Mouse (Mus musculus) forelimb bud, embryonic 11.5 days (tissue): Measurements from ENCODE around the gene Nav1.
A peak's percentile ranks its signal among the peaks of the same experiment; 100 is the strongest.

Source experiments
- DNase-seq: peaks from one replicate; pipeline ENCODE4 v3.0.0-alpha.2; 2012; ENCODE audit warnings: low read depth, low spot score

The Nav1 gene

GRCm38 (mm10) chr1:135517469-135517868, 89.6 kb downstream of the Nav1 start:
- no peak for DNase-seq

GRCm38 (mm10) chr1:135516511-135517305, 90.4 kb downstream of the Nav1 start:
- DNase-seq, result peak; percentile 35

- DNase-seq, result no peak
These were observed 91.4 kb downstream of the Nav1 start for GRCm38 (mm10) chr1:135515633-135516238.

DNA sequence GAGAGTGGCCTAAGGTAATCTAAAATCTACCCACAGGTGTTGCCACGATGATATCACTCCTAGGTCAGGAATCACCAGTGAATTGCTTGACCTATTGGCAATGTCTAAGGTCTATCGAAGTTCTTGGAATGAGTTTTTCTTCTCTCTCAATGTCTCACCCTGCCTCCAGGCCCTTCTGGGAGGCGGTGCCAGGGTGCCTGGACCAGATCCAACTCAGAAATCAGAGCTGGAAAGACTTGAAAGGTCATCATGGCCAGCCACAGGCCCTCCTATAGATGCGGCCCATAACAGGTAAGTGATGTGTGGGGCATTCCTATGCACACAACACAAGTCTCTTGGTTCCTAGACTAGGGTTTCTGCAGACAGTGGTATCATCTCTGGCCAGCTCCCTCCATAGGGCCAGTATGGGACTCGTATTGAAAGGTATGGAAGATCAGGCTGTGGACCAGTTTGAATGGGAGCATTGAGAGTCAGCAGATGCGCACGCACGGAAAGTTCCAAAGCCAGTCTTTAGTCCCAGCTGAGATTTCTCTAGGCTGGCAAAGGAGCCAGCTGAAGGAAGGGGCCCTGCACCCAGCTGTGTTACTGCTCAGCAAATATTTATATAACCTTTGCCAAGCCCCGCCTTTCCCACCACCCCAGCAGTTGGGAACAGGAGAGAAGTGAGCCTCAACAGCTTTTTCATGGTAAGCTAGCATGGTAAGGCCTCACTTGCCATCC, 92.0 kb downstream of the Nav1 start:
- no peak for DNase-seq

GRCm38 (mm10) chr1:135514046-135514445, 93.0 kb downstream of the Nav1 start:
- DNase-seq, result no peak

DNA sequence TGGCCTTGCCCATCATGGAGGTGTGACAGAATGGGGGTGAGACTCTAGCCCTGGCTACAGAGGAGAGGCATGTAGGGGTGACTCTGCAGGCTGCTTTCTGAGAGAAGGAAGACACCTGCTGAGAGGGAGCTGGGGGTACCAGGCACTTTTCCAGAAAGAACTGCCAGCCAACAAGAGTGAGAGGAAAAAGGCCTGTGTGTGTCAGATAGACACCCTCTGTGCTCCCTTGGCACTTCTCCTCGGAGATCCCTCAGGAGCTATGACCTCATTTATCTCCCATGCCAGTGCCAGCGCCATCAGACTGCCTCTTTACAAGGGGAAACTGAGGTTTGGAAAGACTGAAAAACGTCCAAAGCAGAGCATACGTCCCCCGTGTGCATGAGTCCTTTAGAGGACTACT, 93.6 kb downstream of the Nav1 start:
- no peak for DNase-seq

DNA sequence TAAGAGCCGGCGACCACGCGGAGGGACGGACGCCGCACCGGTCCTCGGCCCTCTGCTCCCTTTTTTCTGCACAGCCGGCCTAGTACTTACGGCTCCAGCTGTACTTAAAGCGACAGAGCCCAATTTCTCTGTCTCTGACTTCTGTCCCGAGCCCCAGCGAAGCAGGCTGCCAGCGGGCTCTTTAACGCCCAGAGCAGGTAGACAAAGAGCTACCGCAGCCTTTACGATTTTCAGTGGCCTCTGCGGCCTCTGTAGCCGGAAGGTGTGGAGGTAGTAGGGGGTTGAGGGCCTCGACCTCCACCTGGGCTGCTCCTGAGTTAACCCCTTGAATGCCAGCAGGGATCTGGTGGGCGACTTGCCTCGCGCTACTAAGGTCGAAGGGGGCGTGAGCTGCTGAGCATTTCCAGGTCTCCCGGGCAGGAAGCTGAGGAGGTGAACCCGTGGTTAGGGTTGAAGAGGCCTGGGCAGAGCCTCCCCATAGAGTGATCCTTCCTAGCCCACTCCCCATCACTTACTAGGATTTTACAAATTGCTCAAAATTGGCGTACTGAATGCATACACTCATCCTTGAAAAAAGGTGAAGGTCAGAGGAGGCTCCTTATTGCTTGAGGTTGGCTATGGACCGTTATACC, 96.6 kb downstream of the Nav1 start:
- peak; percentile 77 for DNase-seq

DNA sequence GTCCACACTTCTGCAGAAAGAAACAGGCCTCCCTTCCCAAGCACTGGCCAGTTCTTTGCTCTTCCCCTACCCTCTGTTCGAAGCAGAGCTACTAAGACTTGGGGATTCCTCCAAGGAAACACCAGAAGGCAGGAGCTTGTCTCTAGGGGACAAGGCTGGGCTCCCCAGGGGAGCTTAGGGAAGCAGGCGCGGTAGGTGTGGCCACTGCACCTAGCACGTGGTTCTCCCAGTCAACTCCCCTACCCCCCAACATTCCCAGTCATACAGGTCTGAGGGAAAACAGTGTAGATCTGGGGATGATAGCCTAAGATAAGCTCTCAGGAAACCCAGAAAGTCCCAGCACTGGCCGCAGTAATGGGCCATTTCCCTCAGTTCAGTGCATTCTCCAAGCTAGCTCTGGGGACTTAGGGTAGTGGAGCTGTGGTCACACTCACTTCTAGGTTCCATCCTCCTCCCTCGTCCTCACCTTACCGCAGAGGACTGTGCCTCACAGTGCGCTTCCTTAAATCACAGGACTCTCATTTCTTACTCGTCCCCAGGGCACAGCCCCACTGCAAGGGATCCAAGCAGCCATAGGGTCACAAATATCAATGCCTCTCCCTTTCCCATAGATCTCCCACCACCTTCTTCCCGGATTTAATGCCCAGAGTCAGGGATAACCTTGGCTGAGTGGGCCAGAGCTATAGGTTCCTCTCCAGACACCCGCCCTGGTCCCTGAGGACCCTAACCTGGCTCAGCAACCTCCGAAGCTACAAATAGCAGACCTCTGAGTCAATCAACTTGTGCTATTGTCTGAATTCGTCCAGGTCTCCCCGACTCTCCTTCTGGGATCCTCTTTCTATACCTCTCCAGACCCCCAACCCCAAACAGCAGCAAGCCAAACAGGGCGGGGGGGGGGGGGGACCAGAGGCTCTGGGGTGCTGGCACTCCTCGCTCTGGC, 97.7 kb downstream of the Nav1 start:
- DNase-seq, result no peak

- DNase-seq, result no peak
These were observed 98.8 kb downstream of the Nav1 start for GRCm38 (mm10) chr1:135508349-135508634.

DNA sequence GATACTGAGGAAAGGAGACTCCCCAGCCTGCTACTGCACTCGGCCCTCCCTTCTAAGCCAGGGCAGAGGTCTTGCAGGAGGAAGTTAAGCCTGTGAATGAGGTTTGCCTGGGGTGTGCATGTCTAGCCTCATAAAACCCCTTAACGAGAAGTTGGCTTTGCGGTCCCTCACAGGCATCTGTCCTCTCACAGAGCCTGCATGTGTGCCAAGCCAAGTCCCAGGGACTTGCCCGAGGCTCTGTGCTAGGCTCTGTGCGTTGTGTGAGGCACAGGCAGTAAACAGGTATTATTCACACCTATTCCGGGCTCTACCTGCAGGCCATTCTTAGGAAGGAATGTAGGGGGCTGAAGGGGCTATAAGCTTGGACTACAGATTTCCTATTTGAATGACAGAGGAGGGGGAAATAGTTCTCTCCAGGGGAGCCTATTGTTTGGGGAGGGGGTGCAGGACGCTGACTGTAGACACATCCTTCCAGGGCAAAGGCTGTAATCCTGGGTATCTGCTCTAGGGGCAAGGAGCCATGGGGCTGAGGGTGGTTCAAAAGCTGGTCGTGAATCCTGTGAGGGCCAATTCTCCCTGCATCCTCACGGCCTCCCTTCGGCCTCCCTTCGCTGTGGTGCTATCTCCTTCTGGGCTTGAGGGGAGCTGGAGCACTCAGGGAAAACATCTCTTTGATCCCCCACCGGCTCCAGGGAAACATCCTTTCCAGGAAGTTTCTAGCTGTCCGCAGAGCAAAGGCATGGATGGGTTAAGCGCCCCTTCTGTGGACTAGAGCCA, 99.3 kb downstream of the Nav1 start:
- peak; percentile 77 for DNase-seq

DNA sequence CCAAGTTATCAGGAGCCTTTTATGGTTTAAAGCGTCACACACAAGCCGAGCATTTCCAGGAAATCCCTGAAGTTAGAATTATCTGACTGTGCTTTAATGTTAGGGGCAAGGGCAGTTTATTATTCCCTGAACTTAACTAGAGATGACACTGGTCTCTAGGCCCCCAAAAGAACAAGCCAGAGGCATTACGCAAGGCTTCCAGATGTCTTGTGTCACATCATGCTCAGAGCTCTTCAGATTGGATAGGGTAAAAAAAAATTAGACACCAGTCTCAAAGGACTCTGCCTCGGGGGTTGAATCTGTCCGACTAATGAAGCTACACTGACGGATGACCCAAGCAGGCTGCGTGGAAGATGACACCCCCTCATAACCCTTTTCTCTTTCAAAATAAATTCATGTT, 101.6 kb downstream of the Nav1 start:
- no peak for DNase-seq

DNA sequence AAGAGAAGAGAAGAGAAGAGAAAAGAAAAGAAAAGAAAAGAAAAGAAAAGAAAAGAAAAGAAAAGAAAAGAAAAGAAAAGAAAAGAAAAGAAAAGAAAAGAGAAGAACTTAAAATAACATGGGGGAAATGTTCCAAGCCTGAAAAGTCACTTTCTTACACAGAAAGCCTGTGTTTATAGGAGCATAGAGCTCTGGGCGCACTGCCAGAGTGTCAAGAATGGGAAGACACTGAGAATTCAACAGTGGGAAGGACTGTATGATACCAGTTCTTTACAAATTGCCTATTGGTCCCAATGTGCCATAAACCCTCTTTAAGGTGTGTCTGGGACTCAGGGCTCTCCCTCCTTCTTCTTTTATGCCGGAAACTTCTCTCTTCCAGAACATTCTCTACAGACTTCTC, 103.7 kb downstream of the Nav1 start:
- DNase-seq, result no peak

DNA sequence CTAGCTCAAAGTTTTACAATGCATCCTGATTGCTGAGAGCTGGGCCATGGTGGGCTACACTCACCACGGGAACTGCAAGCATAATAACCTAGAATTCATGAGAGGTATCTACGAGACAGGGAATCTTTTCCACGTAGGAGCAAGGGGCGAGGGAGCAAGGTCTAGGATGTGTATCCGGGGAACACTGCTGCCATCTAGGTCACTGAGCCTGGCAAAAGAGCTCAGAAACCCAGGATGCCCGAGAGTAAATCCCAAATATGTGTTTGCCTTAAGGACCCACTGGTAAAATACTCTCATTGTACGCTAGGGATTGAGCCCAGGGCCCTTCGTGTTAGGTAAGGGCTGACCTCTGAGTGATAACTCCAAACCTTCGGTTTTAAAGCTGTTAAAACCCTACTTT, 104.3 kb downstream of the Nav1 start:
- DNase-seq, result no peak

DNA sequence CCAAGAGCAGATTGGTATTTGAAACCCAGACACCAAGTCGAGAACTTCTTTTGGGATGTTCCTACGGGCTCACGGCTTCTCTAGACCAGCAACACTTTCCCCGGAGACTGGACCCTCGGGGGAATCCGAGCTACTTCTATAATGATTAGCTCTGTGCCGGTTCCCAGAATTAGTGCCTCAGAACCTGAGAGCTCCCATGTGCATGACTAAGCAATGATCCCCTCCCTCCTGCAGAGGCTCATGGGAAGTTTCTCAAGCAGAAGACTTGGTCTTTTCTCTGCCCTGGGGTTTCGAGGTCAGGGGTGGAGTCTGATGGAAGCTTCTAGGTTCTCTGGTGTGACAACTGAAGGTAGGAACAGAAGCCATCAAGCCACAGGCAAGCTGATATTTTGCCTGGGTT, 105.0 kb downstream of the Nav1 start:
- DNase-seq, result no peak

GRCm38 (mm10) chr1:135498455-135499358, 108.4 kb downstream of the Nav1 start:
- no peak for DNase-seq

- DNase-seq, result no peak
These were observed 112.0 kb downstream of the Nav1 start for GRCm38 (mm10) chr1:135495048-135495447.

- no peak for DNase-seq
These were observed 113.2 kb downstream of the Nav1 start for GRCm38 (mm10) chr1:135493862-135494261.

- no peak for DNase-seq
These were observed 114.7 kb downstream of the Nav1 start for GRCm38 (mm10) chr1:135492406-135492805.

DNA sequence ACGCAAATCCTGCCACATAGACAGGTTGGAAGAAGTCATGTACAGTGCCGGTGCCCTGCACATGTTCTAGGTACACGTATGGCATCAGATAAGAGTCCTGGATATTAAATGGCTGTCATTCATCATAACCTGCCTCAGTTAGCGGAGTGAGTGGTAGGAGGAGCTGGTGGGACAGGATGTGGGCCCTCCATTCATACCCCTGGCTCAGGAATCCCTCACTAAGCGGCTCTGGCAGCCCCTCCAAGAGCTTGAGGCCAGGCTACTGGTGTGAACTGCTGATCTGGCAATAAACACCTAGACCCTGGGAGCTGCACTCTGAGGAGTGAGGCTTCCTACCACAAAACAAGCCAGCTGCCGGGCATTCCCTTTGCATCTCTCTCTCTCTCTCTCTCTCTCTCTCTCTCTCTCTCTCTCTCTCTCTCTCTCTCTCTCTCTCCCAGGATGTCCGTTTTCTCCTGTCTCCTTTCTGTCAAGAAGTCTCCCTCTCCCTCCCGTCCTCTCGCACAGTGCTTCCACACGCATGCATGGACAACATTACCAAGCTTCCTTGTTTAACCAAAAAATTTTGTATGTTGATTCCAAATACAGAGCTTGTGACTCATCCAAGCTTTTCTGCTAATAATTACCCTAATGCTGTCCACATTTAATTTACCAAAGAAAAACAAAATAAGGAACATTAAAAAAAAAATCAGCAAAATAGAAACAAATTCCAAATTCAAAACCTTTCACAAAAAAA, 116.0 kb downstream of the Nav1 start:
- DNase-seq, result peak; percentile 61
